Mouse (Mus musculus): ENCODE results near the gene Lhx1. TPM values are rescaled to one million over a fixed set of nuclear protein-coding genes. Genes with fewer than 3 reads are reported as not detected.

The Lhx1 gene
- polyA plus RNA-seq, 1 experiment from 2014 or later, result 0.16 TPM

GRCm38 (mm10) chr11:84568482-84568881, 43.1 kb upstream of the Lhx1 start:
- Histone ChIP-seq H3K4me3 (ENCODE audit: low read depth, low read length) (no peak overlapping the region), H3K27ac (ENCODE audit: low read depth, low read length) (no peak overlapping the region), H3K9me3 (ENCODE audit: control insufficient read depth) (no peaks in the 10 kb centered on the region), H3K27me3 (replicated peaks; ENCODE audit: control insufficient read depth, insufficient read depth, low read length) (no peaks in the 10 kb centered on the region), H3K4me2 (replicated peaks; ENCODE audit: low read depth) (no peak overlapping the region), H3K9ac (ENCODE audit: low read depth, low read length) (no peak overlapping the region), H3K4me1 (replicated peaks; ENCODE audit: control insufficient read depth, insufficient read depth, low read length) (no peaks in the 10 kb centered on the region), H3K36me3 (ENCODE audit: control insufficient read depth, insufficient read depth) (no peaks in the 10 kb centered on the region)
- no peak for TF ChIP-seq CTCF (IDR thresholded peaks at IDR 0.05; ENCODE audit: low read depth)
- ATAC-seq, result no peak
- WGBS, result 18% methylated on average over 5 of the region's 5 CpGs

GRCm38 (mm10) chr11:84566691-84567090, 41.4 kb upstream of the Lhx1 start:
- Histone ChIP-seq H3K9me3 (ENCODE audit: control insufficient read depth) (no peaks in the 10 kb centered on the region), H3K4me2 (replicated peaks; ENCODE audit: low read depth) (no peak overlapping the region), H3K36me3 (ENCODE audit: control insufficient read depth, insufficient read depth) (no peaks in the 10 kb centered on the region), H3K9ac (ENCODE audit: low read depth, low read length) (no peak overlapping the region), H3K27me3 (replicated peaks; ENCODE audit: control insufficient read depth, insufficient read depth, low read length) (no peaks in the 10 kb centered on the region), H3K27ac (ENCODE audit: low read depth, low read length) (no peak overlapping the region), H3K4me3 (ENCODE audit: low read depth, low read length) (no peak overlapping the region), H3K4me1 (replicated peaks; ENCODE audit: control insufficient read depth, insufficient read depth, low read length) (no peaks in the 10 kb centered on the region)
- WGBS, result 55% methylated on average over 8 of the region's 8 CpGs
- ATAC-seq, result no peak
- no peak for TF ChIP-seq CTCF (IDR thresholded peaks at IDR 0.05; ENCODE audit: low read depth)

GRCm38 (mm10) chr11:84565224-84565623, 39.9 kb upstream of the Lhx1 start:
- no peaks in the 10 kb centered on the region for H3K4me1 ChIP-seq (replicated peaks; ENCODE audit: control insufficient read depth, insufficient read depth, low read length)
- H3K9ac ChIP-seq (ENCODE audit: low read depth, low read length), result no peak overlapping the region
- H3K36me3 ChIP-seq (ENCODE audit: control insufficient read depth, insufficient read depth), result no peaks in the 10 kb centered on the region
- H3K27ac ChIP-seq (ENCODE audit: low read depth, low read length), result no peak overlapping the region
- no peaks in the 10 kb centered on the region for H3K27me3 ChIP-seq (replicated peaks; ENCODE audit: control insufficient read depth, insufficient read depth, low read length)
- TF ChIP-seq CTCF (IDR thresholded peaks at IDR 0.05; ENCODE audit: low read depth), result no peak
- 86% methylated on average over 3 of the region's 3 CpGs for WGBS
- no peaks in the 10 kb centered on the region for H3K9me3 ChIP-seq (ENCODE audit: control insufficient read depth)
- H3K4me2 ChIP-seq (replicated peaks; ENCODE audit: low read depth), result no peak overlapping the region
- H3K4me3 ChIP-seq (ENCODE audit: low read depth, low read length), result no peak overlapping the region
- no peak for ATAC-seq

DNA sequence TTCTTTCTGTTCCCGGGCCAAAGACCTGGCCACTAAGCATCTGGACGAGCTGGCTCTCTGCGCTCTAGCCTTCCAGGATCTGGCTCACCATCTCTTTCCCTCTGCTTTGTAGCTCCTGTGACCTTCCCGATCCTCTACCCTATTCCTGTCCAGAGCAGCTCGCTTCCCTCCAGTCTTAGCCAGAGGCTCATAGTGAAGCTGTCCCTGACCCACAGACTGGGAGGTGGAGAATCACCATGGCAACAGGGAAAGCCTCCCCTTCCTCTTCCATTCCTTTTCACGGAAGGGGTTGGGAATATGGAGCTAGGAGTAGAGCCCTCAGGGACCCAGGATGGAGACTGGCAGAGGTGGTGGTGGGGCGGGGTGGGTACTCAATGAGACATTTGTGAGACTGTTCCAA, 38.0 kb upstream of the Lhx1 start:
- Histone ChIP-seq H3K9me3 (ENCODE audit: control insufficient read depth) (no peaks in the 10 kb centered on the region), H3K27me3 (replicated peaks; ENCODE audit: control insufficient read depth, insufficient read depth, low read length) (no peaks in the 10 kb centered on the region), H3K9ac (ENCODE audit: low read depth, low read length) (no peak overlapping the region), H3K4me2 (replicated peaks; ENCODE audit: low read depth) (no peak overlapping the region), H3K4me3 (ENCODE audit: low read depth, low read length) (no peak overlapping the region), H3K27ac (ENCODE audit: low read depth, low read length) (no peak overlapping the region), H3K4me1 (replicated peaks; ENCODE audit: control insufficient read depth, insufficient read depth, low read length) (no peaks in the 10 kb centered on the region), H3K36me3 (ENCODE audit: control insufficient read depth, insufficient read depth) (no peaks in the 10 kb centered on the region)
- no peak for ATAC-seq
- 51% methylated on average over 7 of the region's 7 CpGs for WGBS
- no peak for TF ChIP-seq CTCF (IDR thresholded peaks at IDR 0.05; ENCODE audit: low read depth)

GRCm38 (mm10) chr11:84562758-84563347, 37.5 kb upstream of the Lhx1 start:
- H3K27ac ChIP-seq (ENCODE audit: low read depth, low read length), result no peak overlapping the region
- H3K4me3 ChIP-seq (ENCODE audit: low read depth, low read length), result no peak overlapping the region
- H3K4me2 ChIP-seq (replicated peaks; ENCODE audit: low read depth), result no peak overlapping the region
- WGBS, result 44% methylated on average over 9 of the region's 9 CpGs
- no peak for TF ChIP-seq CTCF (IDR thresholded peaks at IDR 0.05; ENCODE audit: low read depth)
- H3K27me3 ChIP-seq (replicated peaks; ENCODE audit: control insufficient read depth, insufficient read depth, low read length), result no peaks in the 10 kb centered on the region
- no peaks in the 10 kb centered on the region for H3K4me1 ChIP-seq (replicated peaks; ENCODE audit: control insufficient read depth, insufficient read depth, low read length)
- H3K9ac ChIP-seq (ENCODE audit: low read depth, low read length), result no peak overlapping the region
- ATAC-seq, result no peak
- H3K9me3 ChIP-seq (ENCODE audit: control insufficient read depth), result no peaks in the 10 kb centered on the region
- no peaks in the 10 kb centered on the region for H3K36me3 ChIP-seq (ENCODE audit: control insufficient read depth, insufficient read depth)

GRCm38 (mm10) chr11:84561546-84561945, 36.2 kb upstream of the Lhx1 start:
- no peak for TF ChIP-seq CTCF (IDR thresholded peaks at IDR 0.05; ENCODE audit: low read depth)
- no peak overlapping the region for H3K9ac ChIP-seq (ENCODE audit: low read depth, low read length)
- no peak overlapping the region for H3K4me3 ChIP-seq (ENCODE audit: low read depth, low read length)
- WGBS, result 66% methylated on average over 4 of the region's 5 CpGs
- no peaks in the 10 kb centered on the region for H3K27me3 ChIP-seq (replicated peaks; ENCODE audit: control insufficient read depth, insufficient read depth, low read length)
- no peak overlapping the region for H3K27ac ChIP-seq (ENCODE audit: low read depth, low read length)
- H3K9me3 ChIP-seq (ENCODE audit: control insufficient read depth), result no peaks in the 10 kb centered on the region
- H3K36me3 ChIP-seq (ENCODE audit: control insufficient read depth, insufficient read depth), result no peaks in the 10 kb centered on the region
- H3K4me2 ChIP-seq (replicated peaks; ENCODE audit: low read depth), result no peak overlapping the region
- no peaks in the 10 kb centered on the region for H3K4me1 ChIP-seq (replicated peaks; ENCODE audit: control insufficient read depth, insufficient read depth, low read length)
- ATAC-seq, result no peak
